Mouse (Mus musculus) intestine, embryonic 15.5 days (tissue): Measurements from ENCODE around the gene Tm9sf1. TPM values are rescaled to one million over a fixed set of nuclear protein-coding genes. Genes with fewer than 3 reads are reported as not detected.

Experiments
- ATAC-seq: fragments of 200-750 bp; cut with Nextera tagmentation; 2 replicates; pipeline ENCODE4 v1.8.0; 2017; ENCODE audit warnings: moderate TSS enrichment, moderate library complexity
- H3K27ac ChIP-seq: fragments of 300-500 bp; sonication (generic); 2 replicates; pipeline ENCODE4 v1.5.1; 2015; ENCODE audit warnings: mild to moderate bottlenecking, inconsistent platforms
- H3K27me3 ChIP-seq: fragments of 300-500 bp; sonication (generic); replicated peaks from 2 replicates; pipeline ENCODE4 v1.6.1; 2015; ENCODE audit warnings: inconsistent platforms
- H3K36me3 ChIP-seq: fragments of 300-500 bp; sonication (generic); 2 replicates; pipeline ENCODE4 v1.6.1; 2015; ENCODE audit warnings: inconsistent platforms
- H3K4me1 ChIP-seq: fragments of 300-500 bp; sonication (generic); replicated peaks from 2 replicates; pipeline ENCODE4 v1.6.1; 2015; ENCODE audit warnings: inconsistent platforms
- H3K4me2 ChIP-seq: fragments of 300-500 bp; sonication (generic); replicated peaks from 2 replicates; pipeline ENCODE4 v1.6.1; 2015; ENCODE audit warnings: mild to moderate bottlenecking, inconsistent platforms
- H3K4me3 ChIP-seq: fragments of 300-500 bp; sonication (generic); replicated peaks from 2 replicates; pipeline ENCODE4 v1.5.1; 2015; ENCODE audit warnings: inconsistent platforms
- H3K9ac ChIP-seq: fragments of 300-500 bp; sonication (generic); 2 replicates; pipeline ENCODE4 v1.6.1; 2015; ENCODE audit warnings: inconsistent platforms
- H3K9me3 ChIP-seq: fragments of 300-500 bp; sonication (generic); 2 replicates; pipeline ENCODE4 v1.6.1; 2016; ENCODE audit warnings: inconsistent platforms
- WGBS: fragments of 180-500 bp; shearing (Covaris S2); methylation state at CpG from one replicate; pipeline ENCODE4 v1.1.7; 2015; 5-methylcytosine and 5-hydroxymethylcytosine counted together
- polyA plus RNA-seq: library from polyadenylated mRNA; unstranded; fragments of >200 nt; fragmentation: Nextera tagmentation; extraction: Ambion mirVana; gene quantifications from 2 replicates; pipeline ENCODE4 v1.2.1, GENCODE M21; 2015

The Tm9sf1 gene
- polyA plus RNA-seq, 1 experiment from 2014 or later, result 119 TPM

DNA sequence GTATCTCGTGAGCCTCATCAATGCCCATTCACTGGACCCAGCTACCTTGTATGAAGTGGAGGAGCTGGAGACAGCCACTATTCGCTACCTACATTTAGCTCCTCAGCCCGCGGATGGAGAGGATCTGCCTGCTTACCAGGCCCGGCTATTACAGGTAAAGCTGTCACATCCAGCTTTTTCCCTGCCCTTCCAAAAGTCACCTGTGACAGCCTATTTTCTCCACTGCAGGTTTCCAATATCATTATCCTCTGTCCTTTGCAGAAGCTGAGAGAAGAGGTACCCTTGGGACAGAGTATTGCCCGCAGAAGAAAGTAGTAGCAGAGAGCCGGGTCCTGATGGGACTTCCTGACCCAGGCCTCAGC lies 40.4 kb downstream of the Tm9sf1 start, which contains the start of gene Irf9:
Gene Irf9 (plus strand): TSS at position 301 of the 362 bp plus-strand sequence.
- peak within 1 kb of the TSS; percentile 82 for H3K27ac ChIP-seq
- H3K36me3 ChIP-seq, result peaks cover 49% of the 10 kb centered on the region
- H3K9ac ChIP-seq, result peak within 1 kb of the TSS; percentile 56
- peak within 1 kb of the TSS; percentile 74 for H3K4me2 ChIP-seq
- H3K9me3 ChIP-seq, result no peaks in the 10 kb centered on the region
- no peaks in the 10 kb centered on the region for H3K27me3 ChIP-seq
- 0 out of 2 replicates have a peak, but pooled peaks cover 10% of the 10 kb centered on the region for H3K4me1 ChIP-seq
- ATAC-seq, result no peak
- WGBS, result 80% methylated on average over 7 of the region's 7 CpGs
- peak within 1 kb of the TSS; percentile 39 for H3K4me3 ChIP-seq

DNA sequence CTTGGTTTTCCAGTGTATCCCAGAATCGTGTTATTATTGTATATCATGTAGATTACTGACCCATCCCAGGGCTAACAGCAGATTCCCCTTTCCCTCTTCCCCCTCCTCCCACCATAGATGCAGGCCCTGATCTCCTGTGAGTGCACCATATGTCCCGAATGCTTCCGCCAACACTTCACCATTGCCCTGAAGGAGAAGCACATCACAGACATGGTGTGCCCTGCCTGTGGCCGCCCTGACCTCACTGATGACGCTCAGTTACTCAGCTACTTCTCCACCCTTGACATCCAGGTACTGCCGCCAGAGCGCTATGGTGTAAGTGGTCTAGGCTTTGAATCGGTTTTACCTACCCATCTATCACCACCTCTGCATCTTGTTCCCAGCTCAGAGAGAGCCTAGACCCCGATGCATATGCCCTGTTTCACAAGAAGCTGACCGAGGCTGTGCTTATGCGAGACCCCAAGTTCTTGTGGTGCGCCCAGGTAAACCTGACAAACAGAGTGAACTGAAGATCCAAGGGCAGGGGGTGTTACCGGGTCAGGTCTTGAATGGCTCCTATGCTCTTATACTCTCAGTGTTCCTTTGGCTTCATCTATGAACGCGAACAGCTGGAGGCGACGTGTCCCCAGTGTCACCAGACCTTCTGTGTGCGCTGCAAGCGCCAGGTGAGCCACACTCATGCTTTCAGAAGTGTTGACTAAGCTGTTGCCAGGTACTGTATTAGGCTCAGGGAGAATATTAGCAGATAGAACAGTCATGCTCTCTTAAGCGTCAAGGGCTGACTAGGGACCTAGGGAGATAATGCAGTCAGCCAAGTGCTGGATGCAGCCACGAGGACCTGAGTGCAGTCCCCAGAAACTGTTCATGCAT lies 44.9 kb downstream of the Tm9sf1 start:
- no peak overlapping the region for H3K27ac ChIP-seq
- H3K36me3 ChIP-seq, result peaks cover 59% of the 10 kb centered on the region
- H3K9ac ChIP-seq, result no peak overlapping the region
- no peaks in the 10 kb centered on the region for H3K27me3 ChIP-seq
- no peak overlapping the region for H3K4me2 ChIP-seq
- WGBS, result 94% methylated on average over 21 of the region's 21 CpGs
- H3K9me3 ChIP-seq, result no peaks in the 10 kb centered on the region
- no peak overlapping the region for H3K4me3 ChIP-seq
- ATAC-seq, result no peak
- 0 out of 2 replicates have a peak, but pooled peaks cover 5% of the 10 kb centered on the region for H3K4me1 ChIP-seq

DNA sequence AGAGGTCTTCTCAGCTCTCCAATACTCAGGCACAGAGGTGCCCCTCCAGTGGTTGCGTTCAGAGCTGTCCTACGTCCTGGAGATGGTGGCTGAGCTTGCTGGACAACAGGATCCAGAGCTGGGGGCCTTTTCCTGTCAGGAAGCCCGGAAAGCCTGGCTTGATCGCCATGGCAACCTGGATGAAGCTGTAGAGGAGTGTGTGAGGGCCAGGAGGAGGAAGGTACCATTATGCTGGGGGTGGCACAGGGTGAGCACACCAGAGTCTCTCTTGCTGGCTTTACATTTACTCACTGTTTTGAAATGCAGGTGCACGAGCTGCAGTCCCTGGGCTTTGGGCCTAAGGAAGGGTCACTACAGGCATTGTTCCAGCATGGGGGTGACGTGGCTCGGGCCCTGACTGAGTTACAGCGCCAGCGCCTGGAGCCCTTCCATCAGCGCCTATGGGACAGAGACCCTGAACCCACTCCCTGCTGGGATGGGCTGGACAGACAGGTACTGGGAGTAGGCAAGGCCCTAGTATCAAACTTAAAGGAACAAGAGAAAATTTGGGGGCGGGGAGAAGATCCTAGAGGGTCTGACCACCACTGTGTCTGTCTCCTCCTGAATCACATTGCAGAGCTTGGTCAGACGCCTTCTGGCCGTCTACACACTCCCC lies 47.4 kb downstream of the Tm9sf1 start:
- Histone ChIP-seq H3K9me3 (no peaks in the 10 kb centered on the region), H3K9ac (no peak overlapping the region), H3K36me3 (peaks cover 50% of the 10 kb centered on the region), H3K4me3 (no peak overlapping the region), H3K27ac (no peak overlapping the region; the same call in 1 of the 2 replicates), H3K4me2 (no peak overlapping the region), H3K4me1 (peaks cover 9% of the 10 kb centered on the region), H3K27me3 (no peaks in the 10 kb centered on the region)
- 80% methylated on average over 13 of the region's 13 CpGs for whole genome bisulfite sequencing
- no peak for ATAC-seq

DNA sequence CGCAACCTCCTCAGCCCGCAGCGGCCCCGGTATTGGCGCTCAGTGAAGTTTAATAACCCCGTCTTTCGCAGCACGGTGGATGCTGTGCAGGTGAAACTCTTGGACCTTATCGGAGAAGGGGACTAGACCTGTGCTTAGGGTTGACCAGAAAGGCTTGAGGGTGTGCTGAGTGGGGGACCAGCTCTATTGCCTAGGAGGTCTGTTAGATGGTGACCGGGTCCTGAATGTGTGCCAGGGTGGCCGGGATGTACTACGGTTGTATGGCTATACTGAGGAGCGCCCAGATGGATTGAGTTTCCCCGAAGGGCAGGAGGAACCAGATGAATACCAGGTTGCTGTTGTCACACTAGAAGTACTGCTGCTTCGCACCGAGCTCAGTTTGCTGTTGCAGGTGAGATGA lies 51.4 kb downstream of the Tm9sf1 start:
- 5% methylated on average over 16 of the region's 16 CpGs for WGBS
- H3K36me3 ChIP-seq, result peaks cover 24% of the 10 kb centered on the region
- peak overlapping the region; percentile 91 for H3K9ac ChIP-seq
- peak overlapping the region; percentile 98 for H3K27ac ChIP-seq
- H3K4me2 ChIP-seq, result peak overlapping the region; percentile 85
- peaks cover 20% of the 10 kb centered on the region for H3K4me1 ChIP-seq
- no peak for ATAC-seq
- H3K9me3 ChIP-seq, result no peaks in the 10 kb centered on the region
- peak overlapping the region; percentile 90 for H3K4me3 ChIP-seq
- H3K27me3 ChIP-seq, result no peaks in the 10 kb centered on the region

DNA sequence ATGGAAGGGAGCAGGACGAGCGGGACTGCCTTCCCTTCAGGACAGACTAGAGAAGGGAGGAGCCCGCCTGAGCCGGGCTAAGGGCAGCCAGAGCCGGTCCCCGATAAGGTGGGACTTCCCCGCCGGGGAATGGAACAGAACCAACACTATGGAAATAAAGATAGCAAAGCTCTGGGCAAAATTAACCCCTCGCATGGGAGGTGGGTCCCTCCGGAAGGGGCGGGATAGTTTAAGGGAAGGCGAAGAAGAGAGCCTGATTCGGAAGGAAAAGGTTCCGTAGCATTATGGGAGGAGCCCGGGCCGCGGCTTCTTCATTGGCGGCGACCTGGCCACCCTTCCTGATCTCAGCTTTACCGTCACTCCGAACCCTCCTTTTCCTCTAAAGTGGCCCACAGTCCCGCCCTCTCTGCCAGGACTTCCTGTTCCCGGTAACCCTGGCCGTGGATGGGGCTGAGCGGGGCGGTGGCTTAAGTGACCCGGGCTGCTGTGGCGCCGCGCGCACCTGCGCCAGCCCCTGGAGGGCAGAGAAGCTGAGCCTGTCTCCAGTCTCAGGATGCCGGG lies 52.2 kb downstream of the Tm9sf1 start, which contains the start of gene Rnf31:
Gene Rnf31 (plus strand): TSS at position 378 of the 561 bp plus-strand sequence.
- Histone ChIP-seq H3K4me2 (peak within 1 kb of the TSS; percentile 85), H3K36me3 (peaks cover 18% of the 10 kb centered on the region), H3K9ac (peak within 1 kb of the TSS; percentile 91), H3K9me3 (no peaks in the 10 kb centered on the region), H3K4me1 (peaks cover 20% of the 10 kb centered on the region), H3K27ac (peak within 1 kb of the TSS; percentile 98), H3K4me3 (peak within 1 kb of the TSS; percentile 90), H3K27me3 (no peaks in the 10 kb centered on the region)
- ATAC-seq, result peak; percentile 92
- WGBS, result under 1% methylated on average over 33 of the region's 33 CpGs

DNA sequence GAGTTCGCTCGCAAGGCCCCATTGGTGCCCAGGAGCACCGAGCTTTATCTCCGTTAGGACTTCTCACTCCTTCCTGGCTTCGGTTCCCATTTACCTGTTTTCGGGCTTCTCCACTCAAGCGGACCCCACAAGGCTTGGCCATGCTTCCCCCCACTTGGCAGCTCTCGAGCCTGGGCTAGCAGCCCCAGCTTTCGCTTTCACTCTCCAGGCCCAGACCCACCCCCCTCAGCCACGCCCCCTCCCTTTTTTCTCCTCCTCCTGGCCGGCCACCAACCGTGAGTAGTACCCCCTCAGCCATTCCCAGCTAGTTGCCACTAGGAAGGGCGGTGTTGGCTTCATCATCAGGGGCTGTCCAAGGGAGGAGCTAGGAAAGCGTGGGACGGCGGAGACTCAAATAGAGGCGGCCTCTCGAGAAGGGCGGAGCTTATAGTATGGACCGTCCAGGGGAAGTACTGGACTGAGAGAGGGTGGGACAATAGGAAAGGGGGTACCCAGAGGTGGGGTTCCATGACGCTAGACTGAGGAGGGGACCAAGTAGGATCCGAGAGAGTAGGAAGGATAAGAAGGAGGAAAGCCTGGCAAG lies 52.8 kb downstream of the Tm9sf1 start, which contains the start of gene Psme2:
Gene Psme2 (minus strand): TSS at position 366 of the 583 bp plus-strand sequence.
- H3K4me1 ChIP-seq, result peaks cover 20% of the 10 kb centered on the region
- H3K4me2 ChIP-seq, result peak within 1 kb of the TSS; percentile 85
- H3K27ac ChIP-seq, result peak within 1 kb of the TSS; percentile 98
- H3K9me3 ChIP-seq, result no peaks in the 10 kb centered on the region
- peak within 1 kb of the TSS; percentile 90 for H3K4me3 ChIP-seq
- under 1% methylated on average over 22 of the region's 22 CpGs for WGBS
- H3K27me3 ChIP-seq, result no peaks in the 10 kb centered on the region
- H3K9ac ChIP-seq, result peak within 1 kb of the TSS; percentile 91
- peak; percentile 96 for ATAC-seq
- peaks cover 12% of the 10 kb centered on the region for H3K36me3 ChIP-seq

DNA sequence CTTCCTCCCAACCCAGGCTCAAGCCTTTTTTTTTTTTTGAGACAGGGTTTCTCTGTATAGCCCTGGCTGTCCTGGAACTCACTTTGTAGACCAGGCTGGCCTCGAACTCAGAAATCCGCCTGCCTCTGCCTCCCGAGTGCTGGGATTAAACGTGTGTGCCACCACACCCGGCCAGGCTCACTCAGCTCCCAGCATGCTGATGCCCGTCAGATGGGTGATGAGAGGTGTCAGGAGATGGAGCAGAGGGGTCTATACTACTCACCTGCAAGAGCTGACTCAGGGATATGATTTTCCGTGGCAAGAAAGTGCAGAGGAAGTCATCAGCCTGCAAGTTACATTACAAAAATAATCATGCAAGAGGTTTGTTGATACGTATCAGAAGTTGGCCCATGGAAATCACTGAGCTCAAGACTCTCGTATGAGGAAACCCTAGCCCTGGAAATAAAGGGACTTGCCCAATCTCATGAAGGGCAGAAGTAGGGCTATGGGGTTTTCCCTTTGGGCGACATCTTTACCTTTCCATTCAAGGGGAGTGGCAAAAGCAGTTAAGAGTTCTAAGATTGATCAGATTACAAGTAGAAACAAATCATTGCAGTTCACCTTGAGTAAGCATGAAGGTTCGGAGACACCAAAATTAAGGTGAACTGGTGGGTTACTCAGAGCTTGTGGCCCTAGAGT lies 53.7 kb downstream of the Tm9sf1 start:
- peak overlapping the region; percentile 90 for H3K4me3 ChIP-seq
- WGBS, result 69% methylated on average over 11 of the region's 11 CpGs
- no peaks in the 10 kb centered on the region for H3K9me3 ChIP-seq
- peaks cover 3% of the 10 kb centered on the region; the same call in 1 of the 2 replicates for H3K36me3 ChIP-seq
- peaks cover 23% of the 10 kb centered on the region for H3K4me1 ChIP-seq
- H3K9ac ChIP-seq, result peak overlapping the region; percentile 52
- peak overlapping the region; percentile 85 for H3K4me2 ChIP-seq
- no peaks in the 10 kb centered on the region for H3K27me3 ChIP-seq
- ATAC-seq, result no peak
- peak overlapping the region; percentile 98 for H3K27ac ChIP-seq

DNA sequence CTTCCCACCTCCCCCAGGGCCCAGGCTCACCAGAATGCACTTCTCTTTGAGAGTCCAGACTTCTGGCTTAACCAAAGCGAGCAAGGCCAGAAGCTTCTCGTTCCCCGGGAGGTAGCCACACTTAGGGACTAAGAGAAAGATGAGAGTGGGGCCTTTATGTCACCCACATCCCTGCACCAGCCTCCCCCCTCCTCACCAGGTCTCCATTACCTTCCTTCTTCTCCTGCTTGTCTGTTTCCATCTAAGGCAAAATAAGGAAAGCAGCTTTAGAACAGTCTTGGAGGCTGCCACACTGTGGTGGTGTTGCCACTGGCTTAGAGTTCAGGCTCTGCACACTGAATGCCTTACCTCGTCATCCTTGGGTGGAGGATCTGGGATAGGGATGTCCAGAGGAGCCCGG lies 54.3 kb downstream of the Tm9sf1 start:
- no peaks in the 10 kb centered on the region for H3K9me3 ChIP-seq
- peaks cover 27% of the 10 kb centered on the region for H3K4me1 ChIP-seq
- WGBS, result 93% methylated on average over 5 of the region's 5 CpGs
- no peak overlapping the region for H3K4me3 ChIP-seq
- H3K36me3 ChIP-seq, result no peaks in the 10 kb centered on the region
- no peak overlapping the region for H3K27ac ChIP-seq
- H3K4me2 ChIP-seq, result no peak overlapping the region; the same call in 1 of the 2 replicates
- ATAC-seq, result no peak
- H3K9ac ChIP-seq, result no peak overlapping the region
- no peaks in the 10 kb centered on the region for H3K27me3 ChIP-seq

DNA sequence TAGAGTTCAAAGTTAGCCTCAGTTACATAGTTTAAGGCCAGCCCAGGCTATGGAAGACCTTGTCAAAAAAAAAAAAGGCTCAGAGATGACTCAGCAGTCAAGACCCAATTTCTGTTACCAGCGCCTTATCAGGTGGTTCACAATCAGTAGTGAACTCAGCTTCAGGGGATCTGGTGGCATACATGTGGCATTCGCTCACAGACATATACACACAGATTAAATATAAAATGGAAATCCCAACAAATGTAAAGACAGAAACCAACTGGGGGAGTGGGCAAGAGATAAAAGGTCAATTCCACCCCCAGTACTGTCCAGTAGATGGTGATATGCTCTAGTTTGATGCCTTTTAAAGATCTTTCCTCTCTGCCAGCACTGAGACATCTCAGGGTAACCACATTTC lies 57.5 kb downstream of the Tm9sf1 start:
- no peak overlapping the region for H3K4me2 ChIP-seq
- H3K27me3 ChIP-seq, result no peaks in the 10 kb centered on the region
- no peak overlapping the region for H3K27ac ChIP-seq
- WGBS, result 93% methylated on average over 2 of the region's 2 CpGs
- ATAC-seq, result no peak
- no peak overlapping the region for H3K9ac ChIP-seq
- peaks cover 6% of the 10 kb centered on the region; the same call in 1 of the 2 replicates for H3K36me3 ChIP-seq
- no peaks in the 10 kb centered on the region for H3K9me3 ChIP-seq
- H3K4me1 ChIP-seq, result peaks cover 18% of the 10 kb centered on the region
- H3K4me3 ChIP-seq, result no peak overlapping the region
